Mouse (Mus musculus) olfactory bulb, adult 2 months (tissue): ENCODE results near the gene Jade1.

Experiments used
- CTCF ChIP-seq: fragments of 200-500 bp; IDR thresholded peaks from 2 replicates; pipeline ENCODE4 v1.5.1; 2012; ENCODE audit warnings: low read depth, mild to moderate bottlenecking, low read length, moderate library complexity; ENCODE audit not compliant: insufficient read depth
- POLR2A ChIP-seq: fragments of 200-500 bp; IDR thresholded peaks from 2 replicates; pipeline ENCODE4 v1.6.1; 2012; ENCODE audit warnings: mild to moderate bottlenecking, low read depth, low read length, moderate library complexity; ENCODE audit not compliant: insufficient read depth

DNA sequence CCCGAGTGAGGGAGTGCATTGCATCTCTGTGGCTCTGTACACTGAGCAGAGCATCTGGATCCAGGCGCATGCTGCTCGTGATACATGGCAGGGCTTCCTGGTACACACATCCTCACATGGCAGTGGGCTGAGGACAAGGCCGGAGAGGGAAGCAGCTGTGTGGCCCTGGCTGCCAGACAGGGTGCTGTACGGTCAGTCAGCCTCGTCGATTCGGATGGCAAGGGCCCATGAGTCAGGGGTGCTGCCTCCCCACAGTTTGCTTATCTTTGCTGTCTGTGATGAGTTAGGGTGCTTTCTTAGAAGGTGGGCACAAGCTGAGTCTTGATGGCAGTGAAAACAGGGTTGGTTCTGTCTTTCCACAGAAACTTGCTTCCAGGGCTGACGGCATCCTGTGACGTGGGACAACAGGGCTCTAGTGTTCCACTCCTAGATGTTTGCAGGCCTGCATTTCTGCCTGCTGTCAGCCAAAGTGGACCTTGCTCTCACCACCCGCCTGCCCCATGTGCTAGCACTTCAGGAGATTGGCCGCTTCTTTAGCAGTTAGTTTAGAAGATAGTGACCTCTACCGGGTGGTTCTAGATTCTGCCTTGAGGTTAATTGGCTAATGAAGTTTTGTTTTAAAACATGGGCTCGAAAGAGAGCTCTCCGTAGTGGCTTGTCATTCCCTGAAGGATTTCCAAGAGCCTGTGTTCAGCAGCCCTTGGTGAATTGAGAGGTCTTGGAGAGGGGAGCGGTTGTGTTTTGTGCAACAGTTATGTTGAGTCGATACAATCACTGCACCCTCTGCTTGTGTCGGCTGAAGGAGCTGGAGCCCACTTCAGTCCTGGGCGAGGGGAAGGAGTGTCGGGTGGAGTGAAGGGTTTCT, 35.4 kb downstream of the Jade1 start:
- TF ChIP-seq POLR2A: no peak
- TF ChIP-seq CTCF: no peak
